Mouse (Mus musculus) G1E (cell line): ENCODE results near the gene Olfr313.

Experiments
- CTCF ChIP-seq: IDR thresholded peaks from 2 replicates; pipeline ENCODE4 v1.5.1; 2012; ENCODE audit warnings: low read depth, low read length, inconsistent platforms, mixed read lengths
- GATA1 ChIP-seq: IDR thresholded peaks from 2 replicates; pipeline ENCODE4 v1.6.1; 2012; ENCODE audit warnings: borderline replicate concordance, low read length, inconsistent platforms, mixed read lengths
- GATA2 ChIP-seq: IDR thresholded peaks from 2 replicates; pipeline ENCODE4 v1.6.1; 2012; ENCODE audit warnings: low read depth, low read length, inconsistent platforms, borderline replicate concordance
- POLR2AphosphoS5 ChIP-seq: IDR thresholded peaks from 2 replicates; pipeline ENCODE4 v1.6.1; 2012; ENCODE audit warnings: low read depth, low read length, inconsistent platforms; ENCODE audit not compliant: insufficient replicate concordance
- TAL1 ChIP-seq: conservative IDR thresholded peaks from 2 replicates; pipeline ENCODE4 v1.6.1; 2012; ENCODE audit warnings: low read depth, low read length, inconsistent platforms, mixed read lengths

- TF ChIP-seq GATA1 (no peak), CTCF (no peak), TAL1 (no peak), POLR2AphosphoS5 (no peak), GATA2 (no peak)
Measured at GRCm38 (mm10) chr11:58788346-58788745, 26.5 kb upstream of the Olfr313 start.
